Mouse (Mus musculus) left cerebral cortex, postnatal 25 days (tissue): Measurements from ENCODE around the gene Lmbr1. TPM values are rescaled to one million over a fixed set of nuclear protein-coding genes. Genes with fewer than 3 reads are reported as not detected.

Source experiments
- microRNA-seq, 2 experiments: library from miRNA; unstranded; fragments of <30 nt; microRNA quantifications; one replicate each; pipeline ENCODE4 v1.2.0; 2022
- total RNA-seq, 2 experiments: library from RNA; stranded (reverse); gene quantifications; 2 replicates each; pipeline ENCODE4 v1.2.3; 2021

Gene Lmbr1
- total RNA-seq, 2 experiments from 2014 or later: 30.4 to 30.5 TPM

Small RNA genes within 50 kb of the gene (microRNA-seq; reads per million reads assigned to microRNA genes)
- 0 reads per million in 2 experiments for gene Gm23801

Other genes with a start within 250 kb of the Lmbr1 start
- 10 to 100 TPM; 15.0 to 20.7 TPM for gene Rnf32, start 182.4 kb downstream of the Lmbr1 start, total RNA-seq
- 10 to 100 TPM; 19.2 to 24.8 TPM for gene Nom1, start 56.3 kb upstream of the Lmbr1 start, total RNA-seq
- not detected for gene Mnx1, start 100.1 kb upstream of the Lmbr1 start, total RNA-seq
- gene Ube3c, start 190.9 kb upstream of the Lmbr1 start, total RNA-seq: 10 to 100 TPM; 72.8 to 76.5 TPM